Mouse (Mus musculus) forebrain, embryonic 16.5 days (tissue): ENCODE measurements around the gene Tiam1. TPM values are rescaled to one million over a fixed set of nuclear protein-coding genes. Genes with fewer than 3 reads are reported as not detected.

Experiments used
- ATAC-seq: fragments of 200-750 bp; cut with Nextera tagmentation; 2 replicates; pipeline ENCODE4 v1.8.0; 2017; ENCODE audit warnings: mild to moderate bottlenecking, moderate library complexity
- H3K27ac ChIP-seq: fragments of 300-500 bp; sonication (generic); 2 replicates; pipeline ENCODE4 v1.5.1; 2014; ENCODE audit warnings: low read length, control low read depth
- H3K27me3 ChIP-seq: fragments of 300-500 bp; sonication (generic); replicated peaks from 2 replicates; pipeline ENCODE4 v1.6.1; 2014; ENCODE audit warnings: low read length; ENCODE audit not compliant: control insufficient read depth, insufficient read depth
- H3K36me3 ChIP-seq: fragments of 300-500 bp; sonication (generic); 2 replicates; pipeline ENCODE4 v1.6.1; 2014; ENCODE audit not compliant: control insufficient read depth, insufficient read depth
- H3K4me1 ChIP-seq: fragments of 300-500 bp; sonication (generic); replicated peaks from 2 replicates; pipeline ENCODE4 v1.6.1; 2014; ENCODE audit warnings: low read length; ENCODE audit not compliant: control insufficient read depth, insufficient read depth
- H3K4me2 ChIP-seq: fragments of 300-500 bp; sonication (generic); 2 replicates; pipeline ENCODE4 v1.6.1; 2014; ENCODE audit warnings: mild to moderate bottlenecking, low read length, control low read depth
- H3K4me3 ChIP-seq: fragments of 300-500 bp; sonication (generic); replicated peaks from 2 replicates; pipeline ENCODE4 v1.5.1; 2014; ENCODE audit warnings: mild to moderate bottlenecking, low read length, control low read depth
- H3K9ac ChIP-seq: fragments of 300-500 bp; sonication (generic); replicated peaks from 2 replicates; pipeline ENCODE4 v1.6.1; 2014; ENCODE audit warnings: low read depth, low read length, control low read depth
- H3K9me3 ChIP-seq: fragments of 300-500 bp; sonication (generic); 2 replicates; pipeline ENCODE4 v1.6.1; 2016; ENCODE audit warnings: low read length; ENCODE audit not compliant: control insufficient read depth
- WGBS: fragments of 180-500 bp; shearing (Covaris S2); extraction: QIAGEN DNeasy Blood & Tissue Kit; methylation state at CpG from one replicate; pipeline ENCODE4 v1.1.7; 2014; 5-methylcytosine and 5-hydroxymethylcytosine counted together
- polyA plus RNA-seq: library from polyadenylated mRNA; unstranded; fragments of >200 nt; fragmentation: Nextera tagmentation; extraction: Ambion mirVana; gene quantifications from 2 replicates; pipeline ENCODE4 v1.2.1, GENCODE M21; 2015

The Tiam1 gene
- polyA plus RNA-seq, 1 experiment from 2014 or later = 29.5 TPM

DNA sequence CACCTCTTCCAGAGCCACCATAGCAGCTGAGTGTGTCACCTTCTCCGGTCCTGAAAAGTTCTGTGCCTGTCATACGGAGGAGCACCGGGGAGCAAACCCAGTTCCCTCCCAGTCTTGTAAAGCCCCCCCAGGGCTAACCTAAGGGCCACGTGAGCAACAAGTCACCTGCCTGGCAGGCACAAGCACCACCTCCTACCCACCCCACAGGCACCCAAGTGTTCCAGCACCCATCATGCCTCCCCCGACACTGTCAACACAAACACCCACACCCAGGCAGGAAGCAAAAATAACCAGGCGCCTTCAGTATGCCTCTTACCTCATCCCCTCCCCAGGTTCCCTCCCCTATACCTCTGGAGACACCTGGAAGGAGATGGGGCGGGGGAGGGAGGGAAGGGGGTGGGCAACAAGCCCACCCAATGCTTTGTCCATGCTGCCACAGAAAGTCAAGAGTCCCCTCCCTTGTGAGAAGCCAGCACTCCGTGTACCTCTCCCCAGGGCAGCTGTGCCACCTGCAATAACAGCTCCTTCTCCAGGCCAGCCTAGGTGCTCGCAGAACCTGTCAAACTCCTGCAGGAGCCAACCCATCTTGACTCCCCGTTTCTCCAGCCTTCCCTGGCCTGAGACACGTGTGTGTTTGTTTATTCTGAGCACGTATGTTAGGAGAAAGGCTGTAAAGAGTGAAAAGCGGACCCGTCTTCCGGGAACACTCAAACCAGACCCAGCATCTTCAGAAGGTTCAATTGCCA, 38.7 kb downstream of the Tiam1 start:
- no peak overlapping the region for H3K4me3 ChIP-seq
- peaks cover 8% of the 10 kb centered on the region for H3K4me1 ChIP-seq
- H3K27ac ChIP-seq = no peak overlapping the region
- H3K27me3 ChIP-seq = no peaks in the 10 kb centered on the region
- H3K9ac ChIP-seq = no peak overlapping the region
- no peaks in the 10 kb centered on the region for H3K9me3 ChIP-seq
- no peak overlapping the region for H3K4me2 ChIP-seq
- WGBS = 79% methylated on average over 15 of the region's 15 CpGs
- no peaks in the 10 kb centered on the region for H3K36me3 ChIP-seq
- ATAC-seq = no peak

DNA sequence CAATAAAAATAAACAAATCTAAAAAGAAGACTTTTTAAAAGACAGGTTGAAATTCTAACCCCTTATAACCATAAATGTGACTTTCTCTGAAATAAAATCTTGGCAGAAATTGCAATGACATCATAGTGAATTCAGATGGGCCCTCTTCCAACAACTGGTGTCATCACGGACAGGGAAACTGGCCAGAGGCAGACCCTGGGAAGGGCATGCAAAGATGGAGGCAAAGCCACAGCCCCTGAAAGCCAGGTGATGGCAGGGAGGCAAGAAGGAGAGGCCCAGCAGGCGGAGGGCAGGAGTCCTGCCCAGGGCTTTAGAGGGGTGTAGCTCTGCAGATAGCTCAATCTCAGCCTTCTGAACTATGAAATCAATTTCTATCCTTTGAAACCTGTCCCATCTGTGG, 39.8 kb downstream of the Tiam1 start:
- H3K4me2 ChIP-seq = no peak overlapping the region
- no peak overlapping the region for H3K4me3 ChIP-seq
- no peaks in the 10 kb centered on the region for H3K36me3 ChIP-seq
- peaks cover 13% of the 10 kb centered on the region for H3K4me1 ChIP-seq
- no peak for ATAC-seq
- H3K27ac ChIP-seq = no peak overlapping the region
- H3K27me3 ChIP-seq = no peaks in the 10 kb centered on the region
- H3K9ac ChIP-seq = no peak overlapping the region
- whole genome bisulfite sequencing = 69% methylated on average over 2 of the region's 2 CpGs
- H3K9me3 ChIP-seq = no peaks in the 10 kb centered on the region

DNA sequence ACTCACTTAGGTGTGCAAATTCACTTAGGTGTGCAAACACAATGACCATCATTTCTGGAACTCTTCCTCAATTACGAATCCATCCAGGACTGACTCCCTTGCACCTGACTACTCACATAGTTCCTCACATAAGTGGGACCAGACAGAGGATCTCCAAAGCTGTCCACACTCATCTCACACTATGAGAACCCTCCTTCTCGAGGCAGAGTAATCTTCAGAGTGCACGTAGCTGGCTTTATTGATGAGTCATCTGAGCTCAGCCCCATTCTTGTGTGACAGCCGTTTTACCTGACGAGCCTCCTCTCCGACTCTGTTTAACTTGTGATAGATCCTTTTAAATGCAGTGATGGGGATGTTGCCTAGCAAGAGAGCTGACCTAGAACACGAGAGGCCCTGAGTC, 41.0 kb downstream of the Tiam1 start:
- Histone ChIP-seq H3K4me2 (no peak overlapping the region), H3K27me3 (no peaks in the 10 kb centered on the region), H3K36me3 (no peaks in the 10 kb centered on the region), H3K9ac (no peak overlapping the region), H3K4me1 (peaks cover 14% of the 10 kb centered on the region), H3K27ac (no peak overlapping the region), H3K4me3 (no peak overlapping the region), H3K9me3 (no peaks in the 10 kb centered on the region)
- no peak for ATAC-seq
- 88% methylated on average over 7 of the region's 7 CpGs for WGBS

DNA sequence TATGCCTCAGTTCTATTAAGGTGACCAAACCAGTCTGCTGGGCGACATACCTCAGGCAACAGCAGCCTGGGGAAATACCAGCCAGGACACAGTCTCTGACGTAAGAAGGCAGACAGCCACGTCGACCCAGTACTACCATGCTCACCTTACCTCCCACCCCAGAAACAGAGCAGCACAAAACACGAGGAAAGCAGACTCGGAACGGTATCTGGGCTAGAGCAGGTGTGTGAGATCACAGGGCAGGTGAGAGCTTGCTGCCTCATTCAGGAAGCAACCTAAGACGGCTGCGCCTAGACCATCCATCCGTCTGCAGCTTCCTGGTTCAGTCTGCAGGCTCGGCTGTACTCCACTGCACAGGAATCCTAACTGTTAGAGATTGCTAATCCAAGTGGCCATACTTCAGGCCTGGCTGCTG, 45.4 kb downstream of the Tiam1 start:
- 89% methylated on average over 11 of the region's 11 CpGs for WGBS
- Histone ChIP-seq H3K27me3 (no peaks in the 10 kb centered on the region), H3K9ac (no peak overlapping the region), H3K27ac (no peak overlapping the region), H3K9me3 (no peaks in the 10 kb centered on the region), H3K4me2 (no peak overlapping the region), H3K4me3 (no peak overlapping the region), H3K4me1 (peaks cover 12% of the 10 kb centered on the region), H3K36me3 (no peaks in the 10 kb centered on the region)
- ATAC-seq = no peak

DNA sequence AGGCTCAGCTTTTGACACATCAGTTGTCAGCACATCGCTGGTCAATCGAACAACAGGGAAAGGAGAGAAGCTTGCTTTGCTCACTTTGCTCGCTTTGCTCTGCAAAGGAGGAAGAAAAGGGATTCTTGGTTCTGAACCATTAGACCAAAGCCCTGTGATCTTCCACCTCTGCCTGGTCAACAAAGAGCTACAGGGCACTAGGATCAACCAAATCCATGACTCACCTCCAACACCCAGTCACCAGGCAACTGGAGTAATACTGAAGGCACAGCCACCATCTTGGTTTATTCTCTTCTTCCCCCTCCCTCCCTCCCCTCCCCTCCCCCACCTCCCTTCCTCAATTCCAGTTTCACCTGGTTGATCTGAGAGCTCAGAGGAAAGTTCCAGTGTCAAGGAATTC, 45.8 kb downstream of the Tiam1 start:
- H3K4me1 ChIP-seq = peaks cover 12% of the 10 kb centered on the region
- no peaks in the 10 kb centered on the region for H3K36me3 ChIP-seq
- WGBS = 94% methylated on average over 3 of the region's 3 CpGs

DNA sequence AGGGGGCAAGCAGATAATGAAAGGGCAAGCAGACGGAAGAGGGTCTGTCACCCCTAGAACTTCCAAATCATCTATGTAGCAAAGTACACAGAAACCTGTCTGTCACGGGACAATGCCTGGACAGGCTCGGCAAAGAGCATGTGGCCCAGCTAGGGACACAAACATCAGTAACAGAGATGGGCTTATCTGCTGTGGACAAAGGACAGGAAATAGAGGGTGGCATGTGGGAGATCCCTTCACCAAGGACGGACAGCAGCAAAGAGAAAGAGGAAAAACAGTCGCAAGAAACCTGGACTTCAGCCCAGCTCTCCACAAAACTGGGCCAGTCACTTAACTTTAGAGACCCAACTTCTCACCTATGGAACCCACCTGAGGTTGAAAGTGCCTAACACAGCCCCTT, 47.6 kb downstream of the Tiam1 start:
- H3K9me3 ChIP-seq = no peaks in the 10 kb centered on the region
- no peak overlapping the region for H3K4me3 ChIP-seq
- H3K9ac ChIP-seq = no peak overlapping the region
- no peak overlapping the region for H3K4me2 ChIP-seq
- H3K36me3 ChIP-seq = no peaks in the 10 kb centered on the region
- H3K27ac ChIP-seq = no peak overlapping the region
- ATAC-seq = no peak
- no peaks in the 10 kb centered on the region for H3K27me3 ChIP-seq
- WGBS = 77% methylated on average over 5 of the region's 5 CpGs
- peaks cover 7% of the 10 kb centered on the region for H3K4me1 ChIP-seq

More for the DNA sequence above, 45.8 kb downstream of the Tiam1 start:
- H3K4me3 ChIP-seq = no peak overlapping the region
- H3K9ac ChIP-seq = no peak overlapping the region
- H3K27me3 ChIP-seq = no peaks in the 10 kb centered on the region
- no peak overlapping the region for H3K27ac ChIP-seq
- H3K4me2 ChIP-seq = no peak overlapping the region
- ATAC-seq = no peak
- no peaks in the 10 kb centered on the region for H3K9me3 ChIP-seq

DNA sequence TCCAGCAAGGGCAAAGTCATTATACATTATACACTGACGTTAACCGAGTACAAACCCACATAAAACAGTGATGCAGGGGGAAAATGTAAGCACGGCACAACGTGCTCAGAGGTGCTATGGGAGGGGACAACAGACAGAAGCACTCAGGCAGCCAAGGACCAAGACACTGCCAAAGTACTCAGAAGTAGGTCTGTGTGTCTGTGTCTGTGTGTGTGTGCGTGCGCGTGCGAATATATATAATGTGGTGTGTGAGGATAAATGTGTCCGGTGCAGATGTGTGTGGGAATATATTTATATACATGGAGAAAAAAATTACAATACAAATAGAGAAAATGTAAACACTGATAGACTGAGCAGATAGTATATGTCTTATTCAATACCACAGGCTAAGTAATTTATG, 50.6 kb downstream of the Tiam1 start:
- no peak overlapping the region for H3K9ac ChIP-seq
- no peak overlapping the region for H3K27ac ChIP-seq
- no peak for ATAC-seq
- H3K27me3 ChIP-seq = no peaks in the 10 kb centered on the region
- H3K4me2 ChIP-seq = no peak overlapping the region
- no peaks in the 10 kb centered on the region for H3K36me3 ChIP-seq
- WGBS = 90% methylated on average over 9 of the region's 9 CpGs
- no peaks in the 10 kb centered on the region for H3K9me3 ChIP-seq
- H3K4me1 ChIP-seq = no peaks in the 10 kb centered on the region
- H3K4me3 ChIP-seq = no peak overlapping the region

DNA sequence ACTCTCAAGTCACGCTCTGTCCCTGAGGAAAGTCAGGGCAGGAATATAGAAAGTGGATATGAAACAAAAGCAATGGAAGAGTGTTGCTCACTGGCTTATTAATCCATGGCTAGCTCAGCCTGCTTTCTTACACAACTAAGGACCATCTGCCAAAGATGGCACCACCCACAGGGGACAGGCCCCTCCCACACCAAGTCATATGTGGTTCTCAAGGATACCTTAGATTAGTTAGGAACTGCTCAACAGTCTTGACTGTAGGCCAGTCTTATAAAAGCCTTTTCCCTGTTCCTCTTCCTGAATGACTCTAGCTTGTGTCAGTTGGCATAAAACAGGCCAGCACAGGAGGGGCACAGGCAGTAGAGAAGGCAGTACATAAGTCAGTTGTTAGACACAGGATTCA, 51.7 kb downstream of the Tiam1 start:
- Histone ChIP-seq H3K4me3 (no peak overlapping the region), H3K4me1 (no peaks in the 10 kb centered on the region), H3K27me3 (no peaks in the 10 kb centered on the region), H3K9ac (no peak overlapping the region), H3K9me3 (no peaks in the 10 kb centered on the region), H3K27ac (no peak overlapping the region), H3K4me2 (no peak overlapping the region), H3K36me3 (no peaks in the 10 kb centered on the region)
- WGBS = 82% methylated on average over 1 of the region's 1 CpGs
- no peak for ATAC-seq

DNA sequence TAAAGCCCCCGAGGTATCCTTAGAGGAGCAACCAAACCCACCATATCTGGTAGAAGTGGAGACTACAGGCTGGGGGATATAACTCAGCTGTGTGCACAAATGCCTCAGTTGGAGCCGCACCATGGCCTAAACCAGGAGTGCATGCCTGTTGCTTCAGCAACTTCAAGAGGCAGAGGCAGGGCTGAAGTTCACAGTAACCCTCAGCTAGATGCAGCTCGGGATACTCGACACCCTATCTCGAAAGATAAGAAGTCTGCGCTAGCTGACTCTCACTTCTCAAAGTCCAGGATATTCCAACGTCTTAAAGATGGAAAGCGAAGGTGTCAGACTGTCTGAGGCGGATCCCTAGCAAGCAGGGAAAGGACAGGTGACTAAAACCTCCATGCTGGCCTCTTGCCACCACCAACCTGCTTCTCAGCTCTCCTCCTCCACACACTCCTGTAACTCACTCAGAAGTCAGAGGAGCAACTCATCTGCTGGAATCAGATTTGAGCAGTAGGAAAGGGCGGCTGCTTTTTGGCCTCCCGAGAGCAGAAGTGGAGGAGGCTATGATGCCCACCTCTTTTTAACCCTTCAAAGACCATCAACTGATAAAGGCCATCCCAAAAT, 52.4 kb downstream of the Tiam1 start:
- no peaks in the 10 kb centered on the region for H3K27me3 ChIP-seq
- no peaks in the 10 kb centered on the region for H3K36me3 ChIP-seq
- no peaks in the 10 kb centered on the region for H3K9me3 ChIP-seq
- WGBS = 88% methylated on average over 11 of the region's 11 CpGs
- no peak overlapping the region for H3K4me2 ChIP-seq
- no peak overlapping the region for H3K4me3 ChIP-seq
- no peak overlapping the region for H3K27ac ChIP-seq
- H3K9ac ChIP-seq = no peak overlapping the region
- peaks cover 4% of the 10 kb centered on the region for H3K4me1 ChIP-seq
- no peak for ATAC-seq
